Mouse (Mus musculus) megakaryocyte, embryonic 14.5 days (primary cell): ENCODE results near the gene Slc2a4.

Experiments
- FLI1 ChIP-seq: IDR thresholded peaks from 2 replicates; pipeline ENCODE4 v1.6.1; 2012; ENCODE audit warnings: low read length, inconsistent platforms, mixed read lengths
- GATA1 ChIP-seq: IDR thresholded peaks from 3 replicates; pipeline ENCODE4 v1.6.1; 2012; ENCODE audit warnings: mixed read lengths, low read length, inconsistent platforms, borderline replicate concordance

GRCm38 (mm10) chr11:69934681-69935080 lies 13.3 kb downstream of the Slc2a4 start:
- TF ChIP-seq GATA1 (no peak), FLI1 (no peak)
